Mouse (Mus musculus): ENCODE results near the gene Lztfl1.

DNA sequence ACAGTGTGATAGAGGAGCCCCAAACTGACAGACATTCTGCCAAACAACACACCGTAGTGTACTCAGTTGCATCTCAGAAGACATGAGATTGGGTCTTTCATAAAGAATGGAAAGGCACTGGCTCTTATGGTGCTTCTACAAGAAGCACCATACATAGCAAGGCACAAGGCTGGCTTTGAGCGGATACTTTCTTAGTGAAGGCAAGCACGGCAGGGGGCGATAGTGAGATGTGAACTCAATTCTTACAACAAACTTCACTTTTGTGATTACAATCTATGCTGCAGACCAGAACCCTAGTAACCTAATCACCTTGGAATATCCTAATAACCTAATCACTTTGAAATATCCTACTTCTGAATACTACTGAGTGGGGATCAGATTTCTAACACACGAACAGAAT is 51.9 kb downstream of the Lztfl1 start:
- TF ChIP-seq POLR2A (IDR thresholded peaks at IDR 0.05; ENCODE audit: borderline replicate concordance, extremely low read depth, low read depth, low read length) (no peak), CTCF (IDR thresholded peaks at IDR 0.05; ENCODE audit: insufficient read depth, low read length) (peak; percentile 41)

Data from lung, adult 2 months (tissue).